Mouse (Mus musculus) limb, embryonic 14.5 days (tissue): ENCODE results near the gene Gm20388. TPM values are rescaled to one million over a fixed set of nuclear protein-coding genes. Genes with fewer than 3 reads are reported as not detected.

ENCODE experiments used
- ATAC-seq: fragments of 200-750 bp; cut with Nextera tagmentation; 2 replicates; pipeline ENCODE4 v1.8.0; 2017; ENCODE audit warnings: low read depth, moderate number of reproducible peaks, moderate TSS enrichment; ENCODE audit not compliant: low FRiP score
- DNase-seq: peaks from one replicate; pipeline ENCODE4 v3.0.0-alpha.2; 2015; ENCODE audit warnings: low spot score
- H3K27ac ChIP-seq: fragments of 300-500 bp; sonication (generic); replicated peaks from 2 replicates; pipeline ENCODE4 v1.5.1; 2014; ENCODE audit warnings: low read depth, mild to moderate bottlenecking, low read length, moderate library complexity, mixed read lengths
- H3K27me3 ChIP-seq: fragments of 300-500 bp; sonication (generic); 2 replicates; pipeline ENCODE4 v1.6.1; 2014; ENCODE audit warnings: low read length, mixed read lengths; ENCODE audit not compliant: control insufficient read depth, insufficient read depth
- H3K36me3 ChIP-seq: fragments of 300-500 bp; sonication (generic); 2 replicates; pipeline ENCODE4 v1.6.1; 2014; ENCODE audit warnings: mild to moderate bottlenecking, low read length, moderate library complexity, mixed read lengths; ENCODE audit not compliant: control insufficient read depth, insufficient read depth
- H3K4me1 ChIP-seq: fragments of 300-500 bp; sonication (generic); 2 replicates; pipeline ENCODE4 v1.6.1; 2014; ENCODE audit warnings: antibody characterized with exemption, low read length, mixed read lengths; ENCODE audit not compliant: control insufficient read depth, insufficient read depth
- H3K4me2 ChIP-seq: fragments of 300-500 bp; sonication (generic); replicated peaks from 2 replicates; pipeline ENCODE4 v1.6.1; 2014; ENCODE audit warnings: low read depth, mild to moderate bottlenecking, low read length, moderate library complexity; ENCODE audit not compliant: severe bottlenecking
- H3K4me3 ChIP-seq: fragments of 300-500 bp; sonication (generic); replicated peaks from 2 replicates; pipeline ENCODE4 v1.5.1; 2014; ENCODE audit warnings: low read length
- H3K9ac ChIP-seq: fragments of 300-500 bp; sonication (generic); 2 replicates; pipeline ENCODE4 v1.6.1; 2014; ENCODE audit warnings: mild to moderate bottlenecking, low read depth, low read length, moderate library complexity; ENCODE audit not compliant: severe bottlenecking
- H3K9me3 ChIP-seq: fragments of 300-500 bp; sonication (generic); 2 replicates; pipeline ENCODE4 v1.6.1; 2016; ENCODE audit warnings: low read length; ENCODE audit not compliant: control insufficient read depth
- POLR2A ChIP-seq: fragments of 200-500 bp; IDR thresholded peaks from 2 replicates; pipeline ENCODE4 v1.8.0; 2012; ENCODE audit warnings: inconsistent platforms, mild to moderate bottlenecking, moderate library complexity, borderline replicate concordance; ENCODE audit not compliant: insufficient read depth, insufficient read length; ENCODE audit errors: extremely low read depth
- WGBS: fragments of 180-500 bp; shearing (Covaris S2); extraction: QIAGEN DNeasy Blood & Tissue Kit; methylation state at CpG from one replicate; pipeline ENCODE4 v1.1.7; 2014; 5-methylcytosine and 5-hydroxymethylcytosine counted together
- polyA plus RNA-seq, 2 experiments: library from polyadenylated mRNA; depleted of rRNA in 1 of 2; stranded (reverse) in 1 of 2; unstranded in 1 of 2; fragments of >200 nt; fragmentation: Nextera tagmentation in 1 of 2; extraction: Ambion mirVana in 1 of 2; gene quantifications; 2 replicates each; pipeline versions ENCODE4 v1.2.1 to v1.2.3; 2012 to 2014

The Gm20388 gene
- polyA plus RNA-seq, 2 experiments: 1.9 to 49.9 TPM

GRCm38 (mm10) chr8:120268541-120268980, 357.9 kb downstream of the Gm20388 start:
- ATAC-seq (no peak), DNase-seq (peak; percentile 52)
- Histone ChIP-seq H3K36me3 (no peaks in the 10 kb centered on the region), H3K4me3 (no peak overlapping the region), H3K27ac (peak overlapping the region; percentile 39), H3K4me2 (no peak overlapping the region), H3K27me3 (no peaks in the 10 kb centered on the region), H3K4me1 (peaks cover 85% of the 10 kb centered on the region), H3K9me3 (no peaks in the 10 kb centered on the region), H3K9ac (no peak overlapping the region)
- WGBS: 44% methylated on average over 19 of the region's 19 CpGs
- no peak for TF ChIP-seq POLR2A

- no peak for ATAC-seq
- TF ChIP-seq POLR2A: no peak
Measured at GRCm38 (mm10) chr8:120270449-120270848, 359.8 kb downstream of the Gm20388 start.

GRCm38 (mm10) chr8:120273430-120273829, 362.8 kb downstream of the Gm20388 start:
- no peaks in the 10 kb centered on the region for H3K36me3 ChIP-seq
- ATAC-seq (no peak), DNase-seq (no peak)
- H3K9ac ChIP-seq: no peak overlapping the region
- no peak overlapping the region for H3K27ac ChIP-seq
- 77% methylated on average over 4 of the region's 4 CpGs for WGBS
- no peaks in the 10 kb centered on the region for H3K9me3 ChIP-seq
- no peak overlapping the region for H3K4me3 ChIP-seq
- H3K4me1 ChIP-seq: peaks cover 86% of the 10 kb centered on the region
- H3K27me3 ChIP-seq: no peaks in the 10 kb centered on the region
- no peak overlapping the region for H3K4me2 ChIP-seq
- no peak for TF ChIP-seq POLR2A

More at GRCm38 (mm10) chr8:120270449-120270848, 359.8 kb downstream of the Gm20388 start:
- DNase-seq: no peak
- H3K9ac ChIP-seq: no peak overlapping the region
- no peak overlapping the region for H3K27ac ChIP-seq
- H3K4me3 ChIP-seq: no peak overlapping the region
- no peak overlapping the region for H3K4me2 ChIP-seq
- no peaks in the 10 kb centered on the region for H3K9me3 ChIP-seq
- no peaks in the 10 kb centered on the region for H3K36me3 ChIP-seq
- H3K4me1 ChIP-seq: peaks cover 86% of the 10 kb centered on the region
- H3K27me3 ChIP-seq: no peaks in the 10 kb centered on the region
- WGBS: 63% methylated on average over 13 of the region's 13 CpGs

DNA sequence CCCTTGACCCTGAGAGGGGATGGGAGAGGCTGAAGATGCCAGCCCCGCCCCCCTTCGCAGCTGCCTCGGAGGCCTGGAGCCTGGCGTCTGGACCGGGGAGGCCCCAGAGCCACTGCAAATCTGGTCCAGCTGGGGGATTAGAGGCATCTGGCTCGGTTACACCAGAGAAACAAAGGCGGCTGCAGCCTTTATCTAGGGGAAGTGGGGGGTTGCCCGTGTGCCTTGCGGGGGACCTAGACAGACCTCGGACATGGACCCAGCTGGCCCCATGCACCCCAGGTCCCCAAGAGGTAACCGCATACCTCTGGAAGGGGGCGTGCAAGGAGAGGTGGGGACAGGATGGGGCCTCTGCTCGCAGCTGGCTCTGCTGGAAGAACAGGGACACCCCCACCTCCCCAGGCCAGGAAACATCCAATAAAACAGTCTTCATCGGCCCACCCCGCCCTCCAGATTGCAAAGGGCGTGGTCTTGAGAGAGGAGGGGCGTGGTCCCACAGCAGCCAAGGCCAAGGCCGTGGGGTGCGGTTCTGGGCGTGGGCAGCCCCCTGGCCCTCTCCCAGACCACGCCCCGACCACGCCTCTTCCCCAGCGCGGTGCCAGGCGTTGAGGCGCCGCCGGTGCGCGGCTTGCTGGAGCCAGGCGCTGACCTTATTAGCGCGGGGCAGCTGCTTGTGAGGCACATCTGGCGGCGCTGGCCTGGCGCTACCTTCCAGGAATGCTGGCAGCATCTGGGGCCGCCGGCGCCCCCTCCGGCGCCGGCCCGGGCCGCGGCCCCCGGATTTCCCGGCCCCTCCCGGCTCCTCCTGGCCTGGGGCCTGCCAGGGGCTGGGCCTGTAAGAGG, 365.6 kb downstream of the Gm20388 start:
- no peak for TF ChIP-seq POLR2A
- H3K27ac ChIP-seq: peak overlapping the region; percentile 91
- DNase-seq (peak; percentile 95), ATAC-seq (peak; percentile 86)
- 1% methylated on average over 37 of the region's 49 CpGs for WGBS
- H3K4me1 ChIP-seq: peaks cover 70% of the 10 kb centered on the region
- 0 out of 2 replicates have a peak overlapping the region, but pooled peaks have one; percentile 8 for H3K9ac ChIP-seq
- H3K4me2 ChIP-seq: peak overlapping the region; percentile 62
- H3K9me3 ChIP-seq: no peaks in the 10 kb centered on the region
- H3K36me3 ChIP-seq: no peaks in the 10 kb centered on the region
- H3K27me3 ChIP-seq: no peaks in the 10 kb centered on the region
- H3K4me3 ChIP-seq: peak overlapping the region; percentile 33

GRCm38 (mm10) chr8:120276891-120277426, 366.3 kb downstream of the Gm20388 start:
- H3K36me3 ChIP-seq: no peaks in the 10 kb centered on the region
- no peak for TF ChIP-seq POLR2A
- peak; percentile 11; the same call in 1 of the 2 replicates for ATAC-seq
- H3K4me1 ChIP-seq: peaks cover 71% of the 10 kb centered on the region
- H3K9me3 ChIP-seq: no peaks in the 10 kb centered on the region
- WGBS: 4% methylated on average over 16 of the region's 16 CpGs
- peak overlapping the region; percentile 62 for H3K4me2 ChIP-seq
- H3K27me3 ChIP-seq: no peaks in the 10 kb centered on the region
- H3K4me3 ChIP-seq: peak overlapping the region; percentile 33
- 0 out of 2 replicates have a peak overlapping the region, but pooled peaks have one; percentile 8 for H3K9ac ChIP-seq
- peak overlapping the region; percentile 91 for H3K27ac ChIP-seq
- peak; percentile 40 for DNase-seq
